Mouse (Mus musculus): ENCODE results near the gene Padi1.

The Padi1 gene

DNA sequence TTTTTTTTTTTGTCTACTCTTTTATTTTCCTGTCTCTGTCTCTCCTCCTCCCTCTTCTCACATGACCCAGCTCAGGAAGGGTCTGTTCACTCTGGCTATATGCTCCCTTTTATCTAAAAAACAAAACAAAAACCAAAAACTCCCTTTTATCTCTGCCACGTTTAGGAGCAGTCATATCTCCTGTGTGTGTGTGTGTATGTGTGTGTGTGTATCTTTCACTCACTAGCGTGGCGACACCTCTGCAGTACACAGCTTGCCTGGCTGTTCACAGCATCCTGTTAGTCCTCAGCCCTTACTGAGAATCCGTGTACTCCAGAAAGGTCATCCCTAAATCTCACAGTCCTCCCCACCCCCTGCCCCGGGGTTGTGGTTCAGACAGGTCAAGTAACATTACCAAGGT lies 30.1 kb downstream of the Padi1 start:
- no peak for DNase-seq

DNA sequence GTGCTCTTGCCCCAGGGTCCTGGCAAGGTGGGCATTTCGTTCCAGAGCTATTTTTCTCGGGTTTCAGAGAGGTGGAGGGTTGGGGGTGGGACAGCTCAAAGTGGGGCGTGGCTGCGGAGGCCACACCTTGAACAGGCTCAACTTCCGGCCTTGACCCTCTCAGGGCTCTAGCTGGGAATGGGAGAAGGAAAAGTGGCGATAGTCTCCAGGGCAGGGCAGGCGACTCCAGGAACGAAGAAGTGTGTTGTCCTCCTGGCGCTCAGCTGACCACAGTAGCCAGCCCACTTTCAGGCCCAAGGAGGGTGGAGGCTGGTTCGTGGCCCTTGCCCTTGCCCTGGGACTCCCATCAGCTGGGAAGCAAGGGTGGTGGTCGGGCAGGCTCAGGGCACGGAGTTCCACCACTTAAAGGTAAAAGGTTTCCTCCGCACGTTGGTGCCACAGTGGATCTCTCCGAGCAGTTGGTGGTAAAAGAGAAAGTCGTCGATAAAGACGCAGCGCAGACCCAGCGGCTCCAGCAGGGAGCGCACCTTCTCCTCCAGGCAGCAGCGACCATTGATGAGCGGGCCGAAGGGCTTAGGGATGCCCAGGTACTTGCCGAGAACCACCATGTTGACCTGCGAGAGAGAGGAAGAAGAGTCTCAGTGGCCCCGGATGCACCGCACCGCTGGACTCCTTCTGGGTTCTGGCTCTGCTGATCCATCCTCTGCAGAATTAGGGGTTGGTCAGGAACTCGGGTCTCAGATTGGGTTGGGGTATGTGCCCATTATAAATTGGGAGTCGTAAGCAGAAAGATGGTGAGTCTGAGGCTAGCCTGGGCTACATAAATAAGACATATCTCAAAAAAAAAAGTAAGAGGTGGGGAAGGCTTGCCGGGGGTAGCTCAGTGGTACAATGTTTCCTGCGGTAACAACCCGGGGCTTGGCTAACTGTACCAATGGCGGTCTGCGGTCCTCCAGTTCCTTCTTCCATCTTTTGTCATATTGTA lies 31.0 kb downstream of the Padi1 start:
- DNase-seq = peak; percentile 72

DNA sequence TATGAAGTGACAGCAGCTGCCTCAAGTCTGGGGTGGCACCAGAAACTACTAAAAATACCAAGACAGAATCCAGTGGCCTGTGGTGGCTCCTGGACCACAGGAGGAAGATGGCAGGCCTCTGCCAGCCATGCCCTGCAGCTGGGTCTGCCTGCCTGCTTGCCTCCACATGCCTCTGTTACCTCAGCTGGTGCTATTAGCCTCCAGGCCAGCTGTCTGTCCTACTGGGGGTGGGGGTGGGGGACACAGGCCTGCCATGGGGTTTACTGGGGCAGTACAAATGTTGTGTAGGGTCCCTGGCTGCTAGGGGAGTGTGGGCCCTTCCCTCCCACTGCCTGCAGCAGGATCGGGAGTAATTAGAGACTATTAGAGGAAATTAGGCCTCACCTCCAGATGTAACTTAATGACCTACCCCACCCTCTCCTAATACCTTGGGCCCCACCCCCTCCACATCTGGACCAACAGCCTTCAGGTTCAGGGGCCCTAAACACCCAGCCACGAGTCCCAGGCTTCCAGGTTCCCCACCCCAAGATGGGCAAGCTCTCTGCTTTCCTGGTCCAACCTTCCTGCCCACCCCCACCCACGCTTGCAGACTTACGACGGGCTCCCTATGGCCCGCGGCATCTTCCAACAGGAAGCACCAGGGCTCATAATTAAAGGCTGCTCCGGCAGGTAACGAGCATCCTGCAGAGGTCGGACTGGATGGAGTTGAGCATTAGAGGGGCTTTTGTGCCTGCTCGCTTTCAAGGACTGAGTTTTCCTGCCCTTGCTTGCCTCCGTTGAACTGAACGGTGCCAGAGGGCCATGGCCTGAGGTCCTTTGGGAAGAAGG lies 32.0 kb downstream of the Padi1 start:
- DNase-seq = no peak

DNA sequence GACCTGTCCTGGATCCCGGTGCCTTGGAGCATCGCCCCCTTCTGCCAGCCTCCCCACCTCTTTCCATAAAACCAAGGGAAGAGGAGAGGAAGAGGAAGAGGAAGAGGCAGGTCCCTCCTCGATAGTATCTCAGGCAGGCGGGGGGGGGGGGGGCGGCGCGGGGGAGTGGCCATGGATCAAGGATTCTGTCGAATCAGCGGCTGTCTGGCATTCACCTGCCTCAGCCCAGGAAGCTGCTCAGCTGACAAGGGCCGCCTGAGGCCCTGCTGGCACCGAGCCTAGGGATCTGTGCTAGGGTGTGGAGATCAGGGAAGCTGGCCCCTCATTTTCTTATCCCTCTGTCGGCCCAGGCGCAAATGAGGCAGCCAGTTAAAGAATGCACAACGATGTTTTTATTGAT lies 33.0 kb downstream of the Padi1 start:
- DNase-seq = no peak

DNA sequence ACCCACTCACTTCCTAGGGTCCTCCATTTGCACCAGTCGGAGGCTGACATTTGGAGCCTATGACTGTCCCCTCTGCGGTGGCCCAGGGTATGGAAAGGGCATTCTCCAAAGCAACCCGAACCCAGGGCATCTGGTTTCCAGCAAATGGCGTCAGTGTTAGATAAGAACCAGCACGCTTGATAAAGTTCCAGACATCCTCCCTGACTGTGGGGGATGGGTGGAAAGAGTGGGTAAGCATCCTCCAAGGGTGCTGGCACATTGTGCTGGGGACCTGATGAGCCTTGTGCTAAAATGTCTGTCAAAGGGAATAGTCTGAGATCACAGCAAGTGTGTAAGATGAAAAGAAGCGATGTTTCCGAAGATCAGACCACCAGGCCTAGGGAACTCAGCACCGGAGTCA lies 33.4 kb downstream of the Padi1 start:
- DNase-seq = no peak

DNA sequence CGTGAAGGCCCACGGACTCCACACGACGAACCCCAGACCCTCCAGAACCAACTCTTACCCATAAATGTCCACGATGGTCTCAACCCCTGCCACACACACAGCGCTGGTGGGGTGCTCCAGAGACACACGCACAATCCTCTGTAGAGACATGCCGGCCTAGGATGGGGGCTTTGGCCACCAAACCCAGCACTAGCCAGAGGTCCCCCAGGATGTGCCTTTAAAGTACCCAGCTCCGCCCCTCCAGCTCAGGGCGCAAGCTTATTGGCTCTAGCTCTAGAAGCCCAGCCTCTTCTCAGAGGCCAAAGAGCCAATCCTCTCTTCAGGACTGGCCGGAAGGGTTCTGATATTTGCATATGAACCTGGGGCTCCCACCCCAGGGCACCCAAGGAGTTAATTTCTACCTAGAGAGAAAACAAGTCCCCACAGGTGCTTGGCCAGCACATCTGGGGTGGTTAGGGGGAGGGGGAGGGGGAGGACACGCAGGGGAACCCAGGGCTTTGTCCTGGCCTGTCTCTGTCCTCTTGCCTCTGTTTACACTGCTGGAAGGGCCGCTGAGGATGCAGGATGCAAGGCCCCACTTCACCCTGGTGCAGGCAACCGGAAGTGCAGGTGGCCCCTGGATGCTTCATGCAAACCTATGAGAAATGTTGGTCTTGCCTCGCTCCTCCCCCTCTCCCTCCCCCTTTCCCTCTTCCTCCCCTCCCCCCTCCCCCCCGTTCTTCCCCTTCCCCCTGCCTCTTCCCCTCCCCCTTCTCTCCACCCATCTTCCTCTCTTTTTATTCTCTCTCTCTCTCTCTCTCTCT lies 34.9 kb downstream of the Padi1 start, which contains the start of gene Padi3:
Gene Padi3 (minus strand): TSS at position 191 of the 803 bp plus-strand sequence.
- no peak for DNase-seq

DNA sequence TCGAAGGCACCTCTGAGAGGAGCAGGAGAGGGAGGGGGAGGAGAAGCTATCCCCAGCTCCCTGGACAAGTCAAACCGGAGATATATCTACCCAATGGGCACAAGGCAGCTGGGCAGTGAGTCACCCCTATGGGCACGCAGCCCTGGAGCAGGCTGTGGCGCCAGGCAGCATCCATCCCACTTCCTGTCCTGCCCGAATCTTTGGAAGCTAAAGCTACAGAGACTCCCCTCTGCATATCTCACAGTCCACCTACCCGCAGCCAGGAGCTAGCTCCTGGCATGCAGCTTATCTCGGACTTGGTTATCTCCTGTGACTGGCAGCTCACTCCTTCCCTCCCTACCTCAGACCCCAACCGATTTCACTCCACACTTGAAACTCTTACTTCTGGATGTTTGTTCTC lies 36.5 kb downstream of the Padi1 start:
- no peak for DNase-seq

DNA sequence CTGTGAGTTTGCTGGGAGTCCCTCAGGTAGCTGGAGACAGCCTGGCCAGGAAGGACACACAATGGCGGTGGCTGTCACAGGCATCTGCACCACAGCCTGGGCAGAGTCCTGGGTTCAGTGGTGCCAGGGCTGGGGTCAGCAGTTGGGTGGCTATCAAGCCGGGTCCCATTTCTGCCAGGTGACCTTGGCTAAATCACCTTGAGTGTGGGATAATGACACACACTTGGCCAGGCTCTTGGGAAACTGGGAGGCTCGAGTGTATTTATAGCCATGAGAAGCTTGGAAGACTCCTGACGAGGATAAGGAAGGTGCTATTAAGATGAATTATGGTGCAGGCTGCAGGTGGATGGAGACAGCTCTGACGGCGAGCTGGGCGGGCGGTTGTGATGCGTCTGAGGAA lies 41.0 kb downstream of the Padi1 start:
- DNase-seq = no peak

DNA sequence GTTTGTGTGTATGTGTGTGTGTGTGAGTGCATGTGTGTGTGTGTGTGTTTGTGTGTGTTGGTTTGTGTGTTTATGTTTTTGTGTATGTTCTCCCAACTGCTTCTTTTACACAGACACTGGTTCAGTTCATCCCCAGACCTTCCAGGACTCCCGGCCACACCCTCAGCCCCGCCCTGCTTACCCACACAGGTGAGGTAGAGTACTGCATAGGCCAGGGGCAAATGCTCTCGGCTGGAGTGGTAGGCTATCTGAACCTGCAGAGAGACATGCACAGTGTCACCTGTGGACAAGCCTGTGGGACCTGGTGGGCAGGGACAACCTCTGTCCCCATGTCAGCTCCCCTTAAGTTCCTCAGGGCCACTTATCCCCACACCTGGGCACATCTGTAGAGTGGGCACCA lies 44.2 kb downstream of the Padi1 start:
- no peak for DNase-seq

DNA sequence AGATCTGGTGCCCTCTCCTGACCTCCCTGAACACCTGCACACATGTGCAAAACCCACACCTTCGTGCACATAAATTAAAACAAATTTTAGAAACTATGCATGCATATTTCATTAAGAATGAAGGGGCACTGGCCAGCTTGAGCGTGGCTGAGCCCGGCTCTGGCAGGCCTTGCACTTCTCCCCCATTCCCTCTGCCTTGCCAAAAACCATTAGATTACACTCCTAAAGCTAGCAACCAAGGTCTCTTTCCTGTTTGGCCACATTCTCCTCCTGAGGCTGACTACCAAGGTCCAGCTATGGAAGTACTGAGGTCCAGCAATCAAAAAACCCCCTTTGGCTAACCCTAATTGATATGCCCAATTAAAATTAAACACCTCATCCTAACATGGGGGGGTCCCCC lies 48.8 kb downstream of the Padi1 start:
- DNase-seq = peak; percentile 38

DNA sequence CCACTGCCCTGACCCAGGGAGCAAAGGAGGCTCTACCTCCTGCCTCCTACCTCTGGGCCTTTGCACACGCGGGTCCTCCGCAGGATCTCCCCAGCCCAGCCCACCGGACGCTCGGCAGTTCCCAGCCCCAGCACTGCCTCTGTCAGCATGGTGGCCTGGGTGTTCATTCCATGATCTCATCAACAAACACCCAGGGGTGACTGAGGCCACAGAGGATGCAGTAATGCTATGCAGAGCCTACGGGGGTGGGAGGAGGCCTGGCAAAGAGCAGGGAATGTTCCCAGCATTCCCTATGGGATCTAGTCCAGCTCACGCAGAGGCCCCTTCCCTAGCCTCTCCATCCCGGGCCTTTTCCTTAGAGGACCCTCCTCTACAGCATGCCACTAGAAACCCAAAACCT lies 50.9 kb downstream of the Padi1 start:
- DNase-seq = peak; percentile 86

DNA sequence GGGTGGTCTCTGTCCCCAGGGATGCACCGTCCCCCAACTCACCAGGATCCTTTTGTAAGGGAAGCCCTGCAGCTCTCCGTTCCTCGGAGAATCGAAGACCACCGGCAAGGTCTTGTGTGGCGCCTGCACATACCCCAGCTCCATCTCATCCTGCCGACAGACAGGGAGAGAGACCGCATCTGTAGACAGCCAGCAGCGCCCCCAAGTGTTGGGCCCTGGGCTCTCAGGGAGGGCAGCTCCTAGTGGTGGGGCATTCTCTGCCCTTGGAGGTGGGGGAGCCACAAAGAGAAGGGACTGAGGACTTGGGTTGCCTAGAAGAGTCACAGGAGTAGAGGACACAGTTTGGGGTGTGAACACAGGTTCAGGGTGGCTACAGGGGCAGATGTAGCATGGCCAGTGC lies 51.8 kb downstream of the Padi1 start:
- no peak for DNase-seq

DNA sequence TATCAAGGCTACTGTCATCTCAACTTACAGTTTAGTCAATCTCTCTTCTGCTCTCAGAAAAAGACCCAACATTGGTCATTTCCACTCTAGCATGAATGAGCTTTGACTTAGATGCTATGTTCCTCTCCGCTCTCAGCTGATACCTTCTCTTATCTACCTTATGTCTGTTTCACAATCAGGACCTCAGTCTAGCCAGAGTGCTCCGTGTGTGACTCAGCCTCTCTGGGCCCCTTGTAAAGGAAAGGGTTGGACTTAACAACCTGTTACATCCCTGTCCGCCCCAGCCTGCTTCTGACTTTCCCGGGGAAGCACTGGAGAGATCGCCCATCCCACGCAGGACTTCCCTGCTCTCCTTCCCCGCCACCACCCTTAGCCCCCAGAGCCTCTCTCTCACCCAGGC lies 53.0 kb downstream of the Padi1 start:
- DNase-seq = no peak

DNA sequence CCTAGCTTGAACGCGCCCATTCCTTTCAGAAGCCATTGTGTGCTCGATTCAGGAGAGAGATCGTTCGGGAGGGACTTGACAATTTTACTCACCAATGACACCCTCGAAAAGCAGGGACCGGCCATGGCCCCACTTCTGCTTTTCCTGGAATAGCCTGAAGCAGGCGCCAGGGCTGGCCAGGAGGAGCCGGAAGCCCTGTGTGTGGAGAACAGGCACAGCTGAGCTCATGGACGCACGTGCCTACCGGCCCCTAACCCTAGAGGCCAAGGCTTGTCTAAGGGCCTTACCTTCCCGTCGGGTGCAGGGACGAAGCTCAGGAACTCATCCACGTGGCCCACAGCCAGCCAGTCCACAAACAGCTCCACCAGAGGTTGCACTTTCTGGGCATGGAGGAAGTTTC lies 54.5 kb downstream of the Padi1 start:
- no peak for DNase-seq

DNA sequence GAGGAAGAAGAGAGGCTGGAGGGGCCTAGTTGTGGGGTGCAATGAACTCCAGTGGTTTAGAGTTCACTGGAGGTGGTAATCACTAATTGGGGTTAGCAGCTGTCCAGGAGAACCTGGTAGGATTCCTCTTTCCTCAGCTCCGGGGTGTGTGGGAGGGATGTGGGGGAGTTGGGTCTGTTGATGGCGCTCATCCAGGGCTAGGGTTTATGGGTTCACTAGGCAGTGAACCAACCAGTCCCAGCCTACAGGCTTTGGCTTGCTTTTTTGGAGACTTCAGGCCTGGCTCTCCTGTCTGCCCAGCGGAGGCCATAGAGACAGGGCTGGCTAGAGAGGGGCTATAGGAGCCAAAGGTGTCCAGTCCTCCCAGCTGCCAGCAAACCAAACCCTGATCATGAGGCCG lies 55.6 kb downstream of the Padi1 start:
- no peak for DNase-seq

DNA sequence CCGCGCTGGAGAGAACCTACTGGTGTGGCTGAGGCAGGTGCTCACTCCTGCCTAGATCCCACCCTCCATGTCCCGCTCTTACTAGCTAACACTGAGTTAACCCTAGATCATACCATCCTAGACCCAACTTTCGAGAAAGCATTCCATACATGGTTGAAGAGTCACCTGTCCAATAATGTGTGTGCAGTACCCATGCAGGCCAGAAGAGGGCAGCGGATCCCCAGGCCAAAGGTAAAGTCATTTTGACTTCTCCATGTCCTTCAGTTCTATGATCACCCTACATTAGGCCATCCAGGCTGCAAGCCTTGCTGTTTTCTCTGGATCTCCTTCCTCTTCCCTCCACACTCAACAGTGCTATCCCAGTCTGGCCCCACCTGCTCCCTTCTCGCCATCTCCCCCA lies 56.6 kb downstream of the Padi1 start:
- peak; percentile 80 for DNase-seq

DNA sequence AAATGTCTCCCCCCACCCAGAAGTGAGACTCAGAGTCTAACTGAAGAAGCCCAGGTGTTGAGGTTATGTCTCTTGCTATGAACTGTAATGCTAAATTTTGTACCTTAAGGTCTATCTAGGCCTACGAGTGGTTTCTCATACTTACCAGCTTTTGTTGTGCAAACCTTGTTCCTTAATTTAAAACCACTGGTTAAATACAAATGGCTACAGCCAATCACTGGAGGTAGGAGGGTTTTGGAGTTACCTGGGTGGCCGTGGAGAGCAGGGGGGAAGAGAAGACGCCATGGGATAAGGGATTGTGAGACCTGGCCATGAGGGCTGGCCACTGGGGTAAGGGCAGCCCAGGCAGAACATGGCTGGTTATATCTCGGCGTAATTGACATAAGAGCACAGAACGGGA lies 57.3 kb downstream of the Padi1 start:
- no peak for DNase-seq

DNA sequence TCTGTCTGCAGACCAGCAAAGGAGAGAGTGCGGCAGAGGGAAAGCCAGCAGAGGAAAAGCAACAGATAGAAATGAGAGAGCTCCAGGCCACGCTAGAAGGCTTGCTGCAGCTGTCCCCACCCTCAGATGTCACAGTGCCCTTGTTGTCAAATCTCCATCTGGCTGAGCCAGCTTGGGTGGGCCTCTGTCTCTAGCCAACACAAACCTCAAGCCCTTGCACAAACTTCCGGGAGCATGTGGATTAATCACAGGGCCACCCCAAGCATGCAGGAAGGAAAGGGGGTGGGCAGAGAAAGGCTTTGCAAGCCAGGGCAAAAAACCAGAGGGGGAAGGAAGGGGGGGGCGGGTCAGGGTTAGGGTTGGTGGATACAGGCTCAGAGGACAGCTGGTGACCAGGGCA lies 58.2 kb downstream of the Padi1 start:
- DNase-seq = peak; percentile 79

DNA sequence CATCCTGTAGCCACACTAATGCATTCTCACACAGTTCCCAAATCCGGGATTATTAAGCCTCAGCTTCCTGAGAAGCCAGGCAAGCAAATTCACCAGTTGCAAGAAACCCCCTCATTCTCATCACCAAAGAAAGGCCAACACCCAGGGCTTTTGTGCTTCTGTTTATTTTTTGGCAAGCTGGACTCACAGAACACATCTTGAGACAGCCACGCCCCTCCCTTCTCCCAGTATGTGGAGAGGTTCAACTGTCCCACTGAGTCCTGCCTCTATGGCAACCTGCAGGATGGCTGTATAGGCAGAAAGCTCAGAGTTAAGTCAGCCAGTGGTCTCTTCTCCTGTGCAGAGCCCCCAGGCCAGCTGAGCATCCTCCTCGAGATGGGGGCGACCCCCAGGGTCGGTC lies 60.4 kb downstream of the Padi1 start:
- DNase-seq = no peak

DNA sequence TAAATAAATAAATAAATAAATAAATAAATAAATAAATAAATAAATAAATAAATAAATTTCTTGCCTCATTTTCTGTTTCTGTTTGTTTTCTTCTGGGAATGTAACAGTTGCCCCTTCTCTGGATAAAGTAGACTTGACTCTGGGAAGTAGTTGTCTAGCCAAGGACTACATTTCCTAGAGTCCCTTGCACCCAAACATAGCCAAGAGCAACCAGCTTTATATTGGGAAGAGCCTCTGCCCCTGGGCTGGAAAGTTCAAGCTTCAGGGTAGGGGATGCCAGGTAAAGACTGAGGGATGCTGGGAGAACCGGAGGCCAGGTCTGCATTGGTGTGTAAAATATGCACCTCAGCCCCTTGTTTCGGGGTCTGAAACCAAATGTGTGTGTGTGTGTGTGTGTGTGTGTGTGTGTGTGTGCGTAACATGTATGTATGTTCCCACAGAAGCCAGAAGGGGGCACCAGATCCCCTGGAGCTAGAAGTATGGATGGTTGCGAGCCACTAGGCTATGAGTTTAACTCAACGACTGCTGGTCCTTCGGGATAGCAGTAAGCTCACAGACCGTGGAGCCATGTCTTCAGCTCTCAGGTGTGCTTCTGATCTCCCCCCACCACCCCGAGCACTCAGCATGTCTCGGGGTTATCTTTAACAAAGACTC lies 61.2 kb downstream of the Padi1 start:
- no peak for DNase-seq

DNA sequence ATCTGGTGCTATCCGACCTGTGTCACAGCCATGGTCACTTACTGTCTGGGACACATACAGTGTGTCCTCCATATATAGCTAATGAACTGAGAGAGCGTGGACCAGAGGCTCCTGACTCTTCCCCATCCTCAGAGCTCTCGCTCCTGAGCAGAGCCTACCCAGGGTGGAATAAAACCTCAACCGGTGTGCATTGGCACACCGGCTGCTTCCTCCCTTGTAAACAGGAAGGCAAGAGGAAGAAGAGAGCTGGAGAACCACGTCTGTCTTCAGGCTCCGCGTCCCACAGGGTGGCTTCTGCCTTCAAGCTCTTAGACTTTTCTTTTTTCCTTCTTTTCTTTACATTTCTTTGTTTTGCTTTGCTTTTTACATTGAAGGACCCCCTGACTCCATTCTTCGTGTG lies 62.8 kb downstream of the Padi1 start:
- no peak for DNase-seq

DNA sequence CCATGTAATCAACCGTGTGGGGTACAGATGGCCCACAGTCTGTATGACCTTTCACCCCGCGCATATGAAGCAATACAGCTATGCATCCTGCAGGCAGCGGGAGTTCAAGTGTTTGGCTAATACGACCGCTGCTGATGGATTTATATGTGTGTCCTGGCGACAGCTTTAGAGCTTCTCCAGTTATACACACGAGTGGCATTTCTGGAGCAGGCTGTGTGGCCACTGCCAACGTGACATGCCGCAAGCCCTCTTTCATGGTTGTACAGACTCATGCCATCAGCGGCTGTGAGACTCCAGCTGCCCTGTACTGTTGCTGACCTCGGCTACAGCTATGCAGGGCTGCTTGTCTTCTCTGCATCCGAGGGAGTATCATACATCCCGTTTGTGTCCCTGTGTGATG lies 65.1 kb downstream of the Padi1 start:
- DNase-seq = no peak
